Mouse (Mus musculus) bone marrow macrophage, adult 2 months (primary cell): Measurements from ENCODE around the gene Npas4. TPM values are rescaled to one million over a fixed set of nuclear protein-coding genes. Genes with fewer than 3 reads are reported as not detected.
A peak's percentile ranks its signal among the peaks of the same experiment; 100 is the strongest.
"Not testable (repeated sequence)": the region's sequence is repeated elsewhere in the genome, so short reads cannot be mapped to it uniquely, and the experiment has no call there.

Source experiments
- H3K27ac ChIP-seq: 2 replicates; pipeline ENCODE4 v1.5.1; 2012; ENCODE audit warnings: low read depth, low read length; ENCODE audit not compliant: insufficient read depth
- H3K4me1 ChIP-seq: 2 replicates; pipeline ENCODE4 v1.6.1; 2012; ENCODE audit warnings: low read length; ENCODE audit not compliant: control insufficient read depth, insufficient read depth
- H3K4me3 ChIP-seq: 2 replicates; pipeline ENCODE4 v1.5.1; 2012; ENCODE audit warnings: mild to moderate bottlenecking, low read length, moderate library complexity; ENCODE audit not compliant: insufficient read depth
- CTCF ChIP-seq: IDR thresholded peaks from 2 replicates; pipeline ENCODE4 v1.5.1; 2012; ENCODE audit warnings: low read depth, mild to moderate bottlenecking, low read length, moderate library complexity
- POLR2A ChIP-seq: IDR thresholded peaks from 2 replicates; pipeline ENCODE4 v1.6.1; 2012; ENCODE audit warnings: mild to moderate bottlenecking, low read depth, low read length, borderline replicate concordance
- polyA plus RNA-seq: library from polyadenylated mRNA; stranded (reverse); fragments of >200 nt; gene quantifications from 2 replicates; pipeline ENCODE4 v1.2.4, GENCODE M21; 2012; ENCODE audit not compliant: missing spikeins, insufficient read depth, insufficient read length

Npas4 gene
- polyA plus RNA-seq, 1 experiment = 1.6 TPM

GRCm38 (mm10) chr19:5018191-5018590, 28.1 kb upstream of the Npas4 start:
- TF ChIP-seq CTCF (no peak), POLR2A (no peak)
- H3K4me3 ChIP-seq = no peak overlapping the region
- peaks cover 26% of the 10 kb centered on the region for H3K4me1 ChIP-seq
- H3K27ac ChIP-seq = peak overlapping the region; percentile 61; the same call in 1 of the 2 replicates

GRCm38 (mm10) chr19:5017611-5018010, 27.5 kb upstream of the Npas4 start:
- H3K4me3 ChIP-seq = no peak overlapping the region

DNA sequence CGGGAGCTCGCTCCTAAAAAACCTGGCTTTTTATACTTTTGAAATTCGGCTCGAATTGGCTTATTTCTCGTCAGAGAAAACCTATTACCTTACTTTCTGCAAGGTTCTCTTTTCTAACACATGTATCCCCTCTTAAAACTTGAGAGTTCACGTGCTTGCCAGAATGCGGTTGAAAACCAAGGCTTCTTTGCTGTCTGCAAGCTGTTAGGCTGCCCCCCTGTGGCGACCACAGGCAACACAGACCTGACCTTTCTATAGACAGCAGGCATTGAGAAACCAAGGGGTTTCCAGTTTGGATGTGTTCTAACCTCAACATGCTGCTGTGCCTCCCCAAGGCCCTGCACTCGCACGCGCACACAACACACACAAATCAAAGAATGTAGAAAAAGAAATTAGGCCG, 26.7 kb upstream of the Npas4 start:
- H3K27ac ChIP-seq = no peak overlapping the region
- TF ChIP-seq POLR2A = no peak
- peak; percentile 61 for TF ChIP-seq CTCF
- peaks cover 22% of the 10 kb centered on the region for H3K4me1 ChIP-seq
- H3K4me3 ChIP-seq = no peak overlapping the region

More at GRCm38 (mm10) chr19:5017611-5018010, 27.5 kb upstream of the Npas4 start:
- H3K4me1 ChIP-seq = peaks cover 24% of the 10 kb centered on the region
- H3K27ac ChIP-seq = no peak overlapping the region
- TF ChIP-seq CTCF = no peak
- TF ChIP-seq POLR2A = no peak

DNA sequence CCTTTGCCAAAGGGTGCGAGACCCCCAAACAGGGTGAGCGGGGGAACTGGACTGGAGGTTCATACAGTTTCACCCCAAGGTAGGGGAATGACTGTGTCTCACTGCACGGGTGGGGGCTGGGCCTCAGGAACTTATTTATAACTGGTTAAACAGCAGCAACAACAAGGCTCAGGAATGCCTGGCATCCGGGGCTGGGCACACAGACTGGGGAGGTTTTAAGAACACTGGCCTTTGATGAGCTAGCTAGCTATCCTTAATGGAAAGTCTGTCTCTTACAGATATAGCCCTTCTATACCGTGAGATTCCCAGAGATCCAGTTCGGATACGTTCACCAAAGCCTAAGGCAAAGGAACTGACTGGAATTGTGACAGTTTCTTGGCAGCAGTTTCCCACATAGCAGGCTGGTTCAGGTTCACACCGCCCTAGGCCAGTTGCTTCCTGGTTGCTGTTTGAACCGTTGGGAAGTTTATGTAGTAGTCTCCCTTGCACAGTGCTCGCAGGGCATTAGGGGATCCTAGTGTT, 26.2 kb upstream of the Npas4 start:
- Histone ChIP-seq H3K4me3 (no peak overlapping the region), H3K27ac (no peak overlapping the region), H3K4me1 (peaks cover 22% of the 10 kb centered on the region)
- TF ChIP-seq POLR2A = no peak
- no peak for TF ChIP-seq CTCF

DNA sequence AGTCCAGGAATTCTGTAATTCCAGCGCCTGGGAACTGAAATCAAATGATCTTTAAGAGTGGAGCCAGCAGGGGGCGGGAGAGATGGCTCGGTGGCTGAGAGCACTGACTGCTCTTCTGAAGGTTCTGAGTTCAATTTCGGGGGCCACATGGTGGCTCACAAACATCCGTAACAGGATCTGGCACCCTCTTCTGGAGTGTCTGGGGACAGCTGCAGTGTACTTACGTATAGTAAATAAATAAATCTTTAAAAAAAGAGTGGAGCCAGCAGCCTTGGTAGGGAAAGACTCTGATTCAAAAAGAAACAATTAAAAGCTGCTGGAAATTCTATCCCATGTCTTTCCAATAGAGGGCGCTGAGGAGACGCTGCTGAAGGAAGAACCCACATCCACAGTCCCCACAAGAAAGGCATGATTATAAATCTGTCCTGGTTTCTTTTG, 24.9 kb upstream of the Npas4 start:
- TF ChIP-seq POLR2A (no peak), CTCF (peak; percentile 42; the same call in 1 of the 2 replicates)
- H3K4me1 ChIP-seq = peaks cover 22% of the 10 kb centered on the region
- H3K27ac ChIP-seq = no peak overlapping the region
- H3K4me3 ChIP-seq = no peak overlapping the region

DNA sequence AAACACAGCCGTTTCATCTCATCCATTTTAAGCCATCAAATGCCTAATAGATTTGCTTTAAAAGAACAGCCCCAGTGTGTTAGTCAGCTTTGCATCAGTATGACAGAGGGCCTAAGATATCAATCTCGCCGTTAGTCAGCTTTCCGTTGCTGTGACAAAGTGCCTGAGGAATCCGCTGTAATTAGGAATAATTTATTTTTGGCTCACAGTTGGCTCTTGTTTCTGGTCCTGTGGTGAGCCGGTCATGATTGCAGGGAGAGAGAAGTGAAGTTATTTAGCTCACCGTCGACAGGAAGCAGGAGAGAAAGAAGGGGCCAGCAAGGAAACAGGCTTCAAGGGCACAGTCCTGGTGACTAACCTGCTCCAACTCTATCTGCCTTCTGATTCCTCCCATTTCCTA, 23.0 kb upstream of the Npas4 start:
- Histone ChIP-seq H3K27ac (no peak overlapping the region), H3K4me1 (peaks cover 13% of the 10 kb centered on the region), H3K4me3 (no peak overlapping the region)
- no peak for TF ChIP-seq POLR2A

DNA sequence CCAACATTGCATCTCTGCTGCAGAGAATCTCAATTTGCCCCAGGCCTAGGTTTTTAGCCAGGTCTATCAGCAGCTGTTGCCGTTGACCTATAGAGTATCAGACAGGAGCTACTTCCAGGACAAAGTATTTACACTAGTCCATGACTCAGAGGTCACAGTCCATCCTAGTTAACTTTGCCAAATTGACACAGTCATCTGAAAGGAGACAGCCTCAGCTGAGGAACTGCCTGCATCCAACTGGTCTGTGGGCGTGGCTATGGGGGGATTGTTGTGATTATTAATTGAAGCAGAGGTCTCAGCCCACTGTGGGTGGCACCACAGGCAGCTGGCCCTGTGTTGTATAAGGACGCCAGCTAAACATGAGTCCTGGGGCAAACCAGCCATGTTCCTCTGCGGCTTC, 14.8 kb upstream of the Npas4 start:
- no peak for TF ChIP-seq CTCF
- TF ChIP-seq POLR2A = no peak
- no peak overlapping the region for H3K27ac ChIP-seq
- no peak overlapping the region for H3K4me3 ChIP-seq
- peaks cover 20% of the 10 kb centered on the region for H3K4me1 ChIP-seq

- H3K4me3 ChIP-seq, H3K27ac ChIP-seq: not testable (repeated sequence)
- peaks cover 31% of the 10 kb centered on the region for H3K4me1 ChIP-seq
These were observed 13.5 kb upstream of the Npas4 start for GRCm38 (mm10) chr19:5003644-5004043.

GRCm38 (mm10) chr19:5001666-5002406, 11.7 kb upstream of the Npas4 start:
- no peak overlapping the region for H3K27ac ChIP-seq
- TF ChIP-seq POLR2A = no peak
- peak; percentile 96 for TF ChIP-seq CTCF
- H3K4me1 ChIP-seq = peaks cover 36% of the 10 kb centered on the region
- no peak overlapping the region for H3K4me3 ChIP-seq

- Histone ChIP-seq H3K27ac (peak overlapping the region; percentile 30), H3K4me3 (no peak overlapping the region), H3K4me1 (peaks cover 34% of the 10 kb centered on the region)
- TF ChIP-seq POLR2A (no peak), CTCF (no peak)
These were observed 9.5 kb upstream of the Npas4 start for GRCm38 (mm10) chr19:4999445-5000140.

DNA sequence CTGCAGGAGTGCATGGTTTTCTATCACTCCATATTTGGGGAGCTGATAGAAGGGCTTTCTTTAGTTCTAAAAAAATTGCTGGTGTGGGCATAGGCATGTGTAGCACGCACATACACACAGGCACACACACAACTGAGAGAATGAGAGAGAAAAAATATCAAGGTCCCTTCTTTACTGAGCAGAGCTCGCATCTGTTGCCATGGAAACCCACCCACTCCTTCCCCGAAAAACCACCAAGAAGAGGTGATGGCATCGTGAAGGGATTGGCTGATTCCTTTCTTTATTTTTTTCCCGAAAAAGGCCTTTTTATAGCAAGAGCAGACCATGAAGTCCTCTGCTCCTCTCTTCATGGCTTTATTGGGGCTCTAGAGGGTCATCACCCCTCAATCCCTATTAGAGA, 3.9 kb upstream of the Npas4 start:
- H3K4me3 ChIP-seq = no peak overlapping the region
- H3K27ac ChIP-seq = no peak overlapping the region
- peaks cover 32% of the 10 kb centered on the region for H3K4me1 ChIP-seq
- TF ChIP-seq POLR2A (no peak), CTCF (no peak)
